Mouse (Mus musculus) cerebellum, adult 2 months (tissue): ENCODE results near the gene Mettl14.

Experiments used
- CTCF ChIP-seq: fragments of 200-500 bp; IDR thresholded peaks from 2 replicates; pipeline ENCODE4 v1.5.1; 2011; ENCODE audit warnings: low read depth, mild to moderate bottlenecking, control low read depth, low read length, moderate library complexity, borderline replicate concordance; ENCODE audit not compliant: insufficient read depth
- POLR2A ChIP-seq: fragments of 200-500 bp; IDR thresholded peaks from 2 replicates; pipeline ENCODE4 v1.6.1; 2011; ENCODE audit warnings: low read length, control low read depth, borderline replicate concordance; ENCODE audit not compliant: insufficient read depth

DNA sequence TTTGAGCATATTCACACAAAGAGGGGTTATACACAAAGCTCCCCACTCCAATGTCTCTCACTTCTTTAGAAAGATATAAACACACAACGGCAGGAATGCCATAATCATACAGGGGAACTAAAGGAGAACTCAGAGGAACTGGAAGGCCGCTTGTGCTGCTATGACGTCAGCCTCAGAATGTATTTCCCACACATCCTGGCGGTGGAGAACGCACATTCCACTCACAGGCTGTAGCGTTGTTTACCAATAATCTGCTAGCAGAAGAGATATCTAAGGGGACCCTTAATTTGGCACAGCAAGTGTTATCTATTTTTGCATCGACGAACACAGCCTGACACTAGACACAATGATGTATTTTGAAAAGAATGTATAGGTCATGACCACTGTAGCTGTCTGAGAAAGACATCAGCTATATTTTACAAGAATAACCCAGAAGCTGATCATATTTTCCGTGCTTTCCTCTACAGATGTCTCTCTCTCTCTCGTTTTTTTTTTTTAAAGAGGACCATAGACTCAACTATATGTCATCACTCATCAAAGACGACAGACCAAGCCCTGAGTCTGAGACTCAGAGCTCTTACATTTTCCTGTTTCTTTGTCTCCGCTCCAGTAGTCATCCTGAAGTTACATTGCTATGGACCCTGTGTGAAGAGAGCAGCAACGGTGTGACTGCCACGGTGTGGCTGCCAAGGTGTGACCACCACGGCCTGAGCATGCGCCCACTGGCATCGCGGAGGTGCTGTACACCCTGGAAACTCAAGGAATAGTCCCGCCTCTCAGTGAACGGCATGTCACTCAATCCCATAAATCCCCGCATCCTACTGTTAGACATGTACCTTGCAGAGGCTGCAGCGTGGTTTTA, 43.9 kb upstream of the Mettl14 start:
- TF ChIP-seq CTCF = no peak
- TF ChIP-seq POLR2A = no peak
